Mouse (Mus musculus): ENCODE data around the gene Rmi2.

DNA sequence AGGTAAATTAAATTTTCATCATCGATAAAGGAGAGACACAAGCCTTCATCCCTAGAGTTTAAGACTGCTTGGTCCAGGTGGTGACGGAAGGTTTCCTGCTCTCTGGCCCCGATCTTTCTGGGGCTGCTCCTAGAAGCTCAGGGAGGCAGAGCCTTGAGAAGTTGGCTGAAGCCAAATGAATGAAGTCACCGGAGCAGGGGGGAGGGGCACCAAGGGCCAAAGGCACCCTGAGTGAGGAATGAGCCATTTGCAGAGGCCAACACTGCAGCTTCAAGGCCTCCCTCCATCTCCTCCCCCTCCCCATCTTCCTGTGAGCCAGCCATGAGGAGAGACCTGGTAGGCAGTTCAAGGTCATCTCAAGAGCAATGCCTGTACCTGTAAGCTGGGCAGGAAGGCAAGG is 58.3 kb downstream of the Rmi2 start:
- no peak for TF ChIP-seq CTCF (IDR thresholded peaks at IDR 0.05; ENCODE audit: low read depth, low read length)
- TF ChIP-seq POLR2A (IDR thresholded peaks at IDR 0.05; ENCODE audit: insufficient read depth, low read length): no peak
